ENCODE assay signal across 16 mouse cellular contexts in the genomic region with DNA sequence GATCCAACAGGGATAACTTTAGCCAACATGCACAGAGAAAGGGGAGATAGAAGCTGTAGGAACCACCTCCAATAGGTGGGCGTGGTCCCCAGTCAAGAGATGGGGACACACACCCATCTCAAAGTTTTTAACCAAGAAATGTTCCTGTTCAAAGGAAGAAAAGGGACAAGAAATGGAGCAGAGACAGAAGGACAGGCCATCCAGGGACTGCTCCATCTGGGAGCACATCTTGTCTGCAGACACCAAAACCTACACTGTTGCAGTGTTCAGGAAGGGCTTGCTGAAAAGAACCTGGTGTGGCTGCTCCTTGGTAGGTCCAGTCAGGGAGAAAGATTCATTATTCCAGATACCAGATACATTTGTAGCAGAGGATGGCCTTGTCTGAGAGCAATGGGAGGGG.
"Had no signal": no experiment of that assay in that cellular context is flagged by ENCODE, and none has a peak within 500 bp of the region (broad histone marks: within the 10 kb centered on the region; RNA-seq: fewer than 3 reads in every experiment).

No protein-coding gene starts in this region.

- H3K9me3 ChIP-seq: neural tube, embryonic 13.5 days; neural tube, embryonic 15.5 days; stomach, embryonic 15.5 days had no signal

- H3K9ac ChIP-seq: neural tube, embryonic 13.5 days; neural tube, embryonic 15.5 days; stomach, embryonic 15.5 days had no signal

- H3K27ac ChIP-seq: neural tube, embryonic 13.5 days; neural tube, embryonic 15.5 days; stomach, embryonic 15.5 days; stomach, postnatal 0 days had no signal

- DNase-seq: retina, postnatal 1 day; right cerebral cortex, adult 18-20 months; right cerebral cortex, postnatal 14 days; right cerebral cortex, postnatal 25 days; right cerebral cortex, postnatal 4 days; spleen, adult 18-20 months; thymus, adult 18-20 months; thymus, adult 2 months; thymus, postnatal 14 days; thymus, postnatal 25 days; thymus, postnatal 36 days; thymus, postnatal 4 days had no signal

- H3K4me2 ChIP-seq: neural tube, embryonic 13.5 days; neural tube, embryonic 15.5 days; stomach, embryonic 15.5 days had no signal

- H3K4me3 ChIP-seq: neural tube, embryonic 13.5 days; neural tube, embryonic 15.5 days; stomach, embryonic 15.5 days had no signal

- H3K27me3 ChIP-seq: neural tube, embryonic 13.5 days; neural tube, embryonic 15.5 days; stomach, embryonic 15.5 days had no signal

- H3K36me3 ChIP-seq: neural tube, embryonic 13.5 days; neural tube, embryonic 15.5 days; stomach, embryonic 15.5 days had no signal

- H3K4me1 ChIP-seq: neural tube, embryonic 13.5 days; neural tube, embryonic 15.5 days; stomach, embryonic 15.5 days had no signal
